Mouse (Mus musculus) liver, embryonic 11.5 days (tissue): ENCODE measurements around the gene Atp8a2. TPM values are rescaled to one million over a fixed set of nuclear protein-coding genes. Genes with fewer than 3 reads are reported as not detected.
"Not testable (repeated sequence)": the region's sequence is repeated elsewhere in the genome, so short reads cannot be mapped to it uniquely, and the experiment has no call there.

Source experiments
- ATAC-seq: fragments of 200-750 bp; cut with Nextera tagmentation; replicated peaks from 2 replicates; pipeline ENCODE4 v1.8.0; 2017; ENCODE audit warnings: moderate number of reproducible peaks, mild to moderate bottlenecking, moderate TSS enrichment, moderate library complexity; ENCODE audit not compliant: low FRiP score
- DNase-seq: peaks from one replicate; pipeline ENCODE4 v3.0.0-alpha.2; 2017; ENCODE audit warnings: low spot score
- H3K27ac ChIP-seq: fragments of 300-500 bp; sonication (generic); 2 replicates; pipeline ENCODE4 v1.5.1; 2014; ENCODE audit warnings: mild to moderate bottlenecking, low read depth, low read length, control low read depth
- H3K27me3 ChIP-seq: fragments of 300-500 bp; sonication (generic); replicated peaks from 2 replicates; pipeline ENCODE4 v1.6.1; 2014; ENCODE audit warnings: low read length, mixed read lengths; ENCODE audit not compliant: control insufficient read depth, insufficient read depth
- H3K36me3 ChIP-seq: fragments of 300-500 bp; sonication (generic); 2 replicates; pipeline ENCODE4 v1.6.1; 2014; ENCODE audit warnings: mild to moderate bottlenecking, low read length, moderate library complexity, mixed read lengths; ENCODE audit not compliant: control insufficient read depth, insufficient read depth
- H3K4me1 ChIP-seq: fragments of 300-500 bp; sonication (generic); replicated peaks from 2 replicates; pipeline ENCODE4 v1.6.1; 2014; ENCODE audit warnings: low read length, mixed read lengths; ENCODE audit not compliant: control insufficient read depth, insufficient read depth
- H3K4me2 ChIP-seq: fragments of 300-500 bp; sonication (generic); 2 replicates; pipeline ENCODE4 v1.6.1; 2014; ENCODE audit warnings: mild to moderate bottlenecking, control low read depth, moderate library complexity
- H3K4me3 ChIP-seq: fragments of 300-500 bp; sonication (generic); 2 replicates; pipeline ENCODE4 v1.5.1; 2014; ENCODE audit warnings: low read depth, low read length, control low read depth
- H3K9ac ChIP-seq: fragments of 300-500 bp; sonication (generic); 2 replicates; pipeline ENCODE4 v1.6.1; 2014; ENCODE audit warnings: low read depth, low read length, control low read depth
- H3K9me3 ChIP-seq: fragments of 300-500 bp; sonication (generic); 2 replicates; pipeline ENCODE4 v1.6.1; 2016; ENCODE audit warnings: low read length, inconsistent platforms, mixed read lengths; ENCODE audit not compliant: control insufficient read depth
- WGBS: fragments of 180-500 bp; shearing (Covaris S2); extraction: QIAGEN DNeasy Blood & Tissue Kit; methylation state at CpG from one replicate; pipeline ENCODE4 v1.1.7; 2014; 5-methylcytosine and 5-hydroxymethylcytosine counted together
- polyA plus RNA-seq: library from polyadenylated mRNA; unstranded; fragments of >200 nt; fragmentation: Nextera tagmentation; extraction: Ambion mirVana; gene quantifications from 2 replicates; pipeline ENCODE4 v1.2.1, GENCODE M21; 2014

Atp8a2 gene
- polyA plus RNA-seq, 1 experiment from 2014 or later: 2.2 TPM

GRCm38 (mm10) chr14:59729298-59730042 lies 467.5 kb downstream of the Atp8a2 start:
- H3K27me3 ChIP-seq: no peaks in the 10 kb centered on the region
- H3K36me3 ChIP-seq: no peaks in the 10 kb centered on the region
- no peak overlapping the region for H3K4me3 ChIP-seq
- H3K9ac ChIP-seq: no peak overlapping the region
- no peaks in the 10 kb centered on the region for H3K9me3 ChIP-seq
- ATAC-seq: no peak
- no peak for DNase-seq
- no peak overlapping the region for H3K27ac ChIP-seq
- H3K4me2 ChIP-seq: no peak overlapping the region
- WGBS: 54% methylated on average over 3 of the region's 3 CpGs
- H3K4me1 ChIP-seq: no peaks in the 10 kb centered on the region

GRCm38 (mm10) chr14:59727016-59727415 lies 470.0 kb downstream of the Atp8a2 start:
- Histone ChIP-seq H3K36me3 (no peaks in the 10 kb centered on the region), H3K4me3 (no peak overlapping the region), H3K9ac (no peak overlapping the region), H3K4me1 (no peaks in the 10 kb centered on the region), H3K27ac (no peak overlapping the region), H3K4me2 (no peak overlapping the region), H3K27me3 (no peaks in the 10 kb centered on the region), H3K9me3 (no peaks in the 10 kb centered on the region)
- 76% methylated on average over 4 of the region's 4 CpGs for WGBS
- no peak for ATAC-seq
- no peak for DNase-seq

- no peak overlapping the region for H3K4me2 ChIP-seq
- no peaks in the 10 kb centered on the region for H3K27me3 ChIP-seq
- no peaks in the 10 kb centered on the region for H3K4me1 ChIP-seq
- DNase-seq: no peak
- H3K9ac ChIP-seq: no peak overlapping the region
- no peak overlapping the region for H3K4me3 ChIP-seq
- H3K9me3 ChIP-seq: no peaks in the 10 kb centered on the region
- no peaks in the 10 kb centered on the region for H3K36me3 ChIP-seq
- 83% methylated on average over 2 of the region's 2 CpGs for WGBS
- ATAC-seq: no peak
- H3K27ac ChIP-seq: no peak overlapping the region
Measured at GRCm38 (mm10) chr14:59723163-59723562, 473.8 kb downstream of the Atp8a2 start.

GRCm38 (mm10) chr14:59721957-59722356 lies 475.0 kb downstream of the Atp8a2 start:
- H3K36me3 ChIP-seq: no peaks in the 10 kb centered on the region
- H3K27ac ChIP-seq: no peak overlapping the region
- no peak overlapping the region for H3K9ac ChIP-seq
- ATAC-seq: no peak
- no peak overlapping the region for H3K4me3 ChIP-seq
- H3K27me3 ChIP-seq: no peaks in the 10 kb centered on the region
- H3K9me3 ChIP-seq: no peaks in the 10 kb centered on the region
- 76% methylated on average over 4 of the region's 4 CpGs for WGBS
- H3K4me1 ChIP-seq: no peaks in the 10 kb centered on the region
- no peak for DNase-seq
- no peak overlapping the region for H3K4me2 ChIP-seq

- 85% methylated on average over 3 of the region's 3 CpGs for WGBS
Measured at GRCm38 (mm10) chr14:59721356-59721755, 475.6 kb downstream of the Atp8a2 start.

GRCm38 (mm10) chr14:59720386-59720785 lies 476.6 kb downstream of the Atp8a2 start:
- Histone ChIP-seq H3K27me3 (no peaks in the 10 kb centered on the region), H3K36me3 (no peaks in the 10 kb centered on the region), H3K4me2 (no peak overlapping the region), H3K9ac (no peak overlapping the region), H3K4me1 (no peaks in the 10 kb centered on the region), H3K27ac (no peak overlapping the region), H3K9me3 (no peaks in the 10 kb centered on the region), H3K4me3 (no peak overlapping the region)
- ATAC-seq (no peak), DNase-seq (no peak)
- WGBS: 83% methylated on average over 4 of the region's 4 CpGs

More at GRCm38 (mm10) chr14:59721356-59721755, 475.6 kb downstream of the Atp8a2 start:
- H3K36me3 ChIP-seq: no peaks in the 10 kb centered on the region
- no peaks in the 10 kb centered on the region for H3K27me3 ChIP-seq
- no peak for ATAC-seq
- no peak overlapping the region for H3K4me3 ChIP-seq
- no peaks in the 10 kb centered on the region for H3K9me3 ChIP-seq
- DNase-seq: no peak
- no peak overlapping the region for H3K9ac ChIP-seq
- H3K4me2 ChIP-seq: no peak overlapping the region
- no peak overlapping the region for H3K27ac ChIP-seq
- no peaks in the 10 kb centered on the region for H3K4me1 ChIP-seq

- ATAC-seq, H3K27me3 ChIP-seq, H3K27ac ChIP-seq, H3K9ac ChIP-seq, H3K36me3 ChIP-seq, H3K4me2 ChIP-seq, H3K4me3 ChIP-seq, H3K4me1 ChIP-seq, H3K9me3 ChIP-seq, DNase-seq: not testable (repeated sequence)
- 66% methylated on average over 3 of the region's 3 CpGs for WGBS
Measured at GRCm38 (mm10) chr14:59716443-59717085, 480.4 kb downstream of the Atp8a2 start.

- ATAC-seq: no peak
- 48% methylated on average over 13 of the region's 13 CpGs for WGBS
- Histone ChIP-seq H3K4me2 (no peak overlapping the region), H3K4me3 (no peak overlapping the region), H3K27ac (no peak overlapping the region), H3K4me1 (no peaks in the 10 kb centered on the region), H3K9me3 (no peaks in the 10 kb centered on the region), H3K27me3 (no peaks in the 10 kb centered on the region), H3K36me3 (no peaks in the 10 kb centered on the region), H3K9ac (no peak overlapping the region)
- DNase-seq: no peak
Measured at GRCm38 (mm10) chr14:59715695-59716442, 481.1 kb downstream of the Atp8a2 start.
